Comparison of ENCODE assay signal across 8 mouse cellular contexts in genomic region chrX:13230615-13231179, GRCm38 (mm10). TPM values are rescaled to one million over a fixed set of nuclear protein-coding genes. Genes with fewer than 3 reads are reported as not detected.
DNase-seq lines count a peak whose midpoint lies in the region; ATAC-seq lines count a peak whose summit lies in the region.

No protein-coding gene starts in this region.

- peak; percentile 96 for ATAC-seq in megakaryocyte, adult 5-6 weeks (ENCODE audit: poor library complexity, severe bottlenecking)

- peak; percentile 50 to 63 for DNase-seq in adrenal gland, adult 18-20 months (ENCODE audit: low spot score in 2 of 2)
- DNase-seq in embryo, embryonic 10 days (ENCODE audit: low spot score): peak; percentile 91
- peak; percentile 58 to 79 for DNase-seq in gastrocnemius, adult 8-10 months (ENCODE audit: low spot score in 2 of 2)
- peak; percentile 93 for DNase-seq in induced T-regulatory cell, adult 2 months (ENCODE audit: low read depth)
- peak; percentile 48 to 91 for DNase-seq in left cerebral cortex, adult 8-10 months (ENCODE audit: low spot score in 2 of 2)
- DNase-seq in right cerebral cortex, postnatal 25 days: peak; percentile 76
- peak; percentile 85 for DNase-seq in yolk sac, embryonic 10.5 days (ENCODE audit: low spot score)

RNA-seq across cellular contexts. Expression of gene Ddx3x, which starts 50.1 kb away (rescaled TPM):
- total RNA-seq in adrenal gland, adult 18-20 months (2021): 100 to 1,000 TPM; 276 to 511 TPM
- total RNA-seq in gastrocnemius, adult 8-10 months (2022): 100 to 1,000 TPM; 130 to 209 (median 160) TPM
- 100 to 1,000 TPM; 167 to 255 (median 212) TPM for total RNA-seq in left cerebral cortex, adult 8-10 months (2022)
- 177 and 179 TPM in 2 replicates for total RNA-seq in megakaryocyte, adult 5-6 weeks (2015)
- 384 and 435 TPM in 2 replicates for total RNA-seq in megakaryocyte, adult 5-6 weeks (2017)

Comparison
In these comparisons a context has a peak if more than half of its experiments do, and no peak if none do; other contexts are left out.
1. Peak in every context shown above with its lines: DNase-seq and ATAC-seq.